Mouse (Mus musculus) layer of hippocampus, postnatal 36 days (tissue): ENCODE measurements at regions not wholly inside any gene's neighbourhood (a gene's known extent, or its start where the extent isn't known, plus 50 kb on each side); places are given as distances from the start of the nearest gene placed in this dataset.
A peak's percentile ranks its signal among the peaks of the same experiment; 100 is the strongest.

Source experiments
- DNase-seq, 2 experiments: peaks; one replicate each; pipeline ENCODE4 v3.0.0; 2022

GRCm38 (mm10) chr14:29784506-29784905, 62.8 kb upstream of the Cacna2d3 start:
- DNase-seq = no peak

GRCm38 (mm10) chr14:29786431-29786830, 64.8 kb upstream of the Cacna2d3 start:
- DNase-seq = no peak

DNA sequence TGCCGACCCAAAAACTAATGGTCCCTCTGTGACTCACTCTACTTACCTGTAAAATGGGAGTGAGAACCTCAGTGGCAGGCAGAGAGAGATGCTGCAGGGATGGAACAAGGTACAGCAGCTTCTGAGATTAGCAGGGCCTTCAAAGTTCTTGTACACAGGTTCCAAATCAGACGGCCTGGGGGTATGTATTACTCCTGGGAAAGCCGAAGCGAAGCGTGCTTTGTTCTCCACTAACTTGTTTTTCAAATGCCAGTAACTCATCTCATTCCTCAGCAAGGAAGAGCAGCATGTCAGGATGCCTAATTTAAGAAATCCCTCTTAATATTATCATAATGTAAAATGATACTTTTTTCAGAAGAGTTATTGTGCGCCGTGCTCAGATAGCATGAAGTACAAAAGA, 66.1 kb upstream of the Cacna2d3 start:
- DNase-seq = no peak

DNA sequence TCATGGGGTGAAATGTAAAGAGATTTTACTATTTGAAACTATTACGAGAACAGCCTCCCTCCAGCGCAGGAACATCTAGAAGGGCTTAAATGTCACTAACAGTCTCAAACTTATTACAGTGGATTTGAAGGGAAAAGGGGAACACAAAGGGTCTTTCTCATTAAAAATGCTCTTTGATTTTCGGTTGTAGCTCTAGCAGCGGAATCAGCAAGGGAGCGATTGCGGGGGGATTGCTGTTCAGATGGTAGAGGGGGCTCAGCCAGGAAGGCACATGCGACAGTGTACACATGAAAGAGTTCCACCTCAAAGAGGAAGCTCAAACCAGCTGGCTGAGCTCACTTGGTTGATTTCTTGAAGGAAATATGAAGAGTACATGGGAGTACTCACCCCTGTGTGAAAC, 66.7 kb upstream of the Cacna2d3 start:
- DNase-seq = no peak

- no peak for DNase-seq
Observed at GRCm38 (mm10) chr14:29795325-29795724, 73.7 kb upstream of the Cacna2d3 start.

- DNase-seq = no peak
Observed at GRCm38 (mm10) chr14:29796396-29796795, 74.7 kb upstream of the Cacna2d3 start.

- DNase-seq = no peak
Observed at GRCm38 (mm10) chr14:29799852-29800251, 78.2 kb upstream of the Cacna2d3 start.

DNA sequence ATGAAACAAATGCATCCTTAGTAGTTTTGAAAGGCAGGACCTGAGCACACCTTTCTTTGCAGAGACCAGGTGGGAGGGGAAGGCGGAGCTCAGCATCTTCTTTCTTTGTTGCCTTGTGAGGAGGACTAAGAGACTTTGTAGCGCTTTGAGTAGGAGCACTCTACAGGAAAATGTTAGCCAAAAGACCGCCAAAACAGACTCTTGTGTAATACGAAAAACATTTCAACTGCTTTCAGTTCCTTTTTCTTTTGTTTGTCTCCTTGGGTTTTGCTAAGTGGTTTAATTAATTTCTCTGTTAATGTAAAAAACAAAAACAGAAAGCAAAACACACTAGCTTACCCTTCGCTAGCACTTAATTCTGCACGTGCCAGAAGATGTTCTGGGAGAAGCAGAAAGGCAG, 83.6 kb upstream of the Cacna2d3 start:
- DNase-seq = no peak

DNA sequence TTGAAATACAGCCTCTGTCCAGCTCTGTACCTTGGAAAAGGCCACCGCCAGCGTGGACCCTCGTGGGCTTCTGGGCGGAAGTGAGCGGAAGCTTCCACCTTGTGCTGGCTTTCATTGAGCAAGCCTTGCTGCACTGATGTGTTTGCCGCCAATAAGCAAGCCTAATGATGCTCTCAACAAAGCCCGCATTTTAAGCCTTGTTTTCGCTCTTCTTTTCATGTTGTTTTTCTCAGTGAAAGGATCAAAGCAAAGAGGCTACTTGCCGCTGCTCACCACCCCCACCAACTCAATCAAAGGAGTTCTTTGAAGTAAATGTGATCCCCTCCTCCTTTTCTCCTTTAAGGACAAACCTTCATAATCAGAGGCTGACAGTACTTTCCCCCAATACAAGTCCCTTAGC, 86.2 kb upstream of the Cacna2d3 start:
- DNase-seq = no peak

- peak; percentile 2 to 9 for DNase-seq
Observed at GRCm38 (mm10) chr14:29814626-29815025, 93.0 kb upstream of the Cacna2d3 start.

DNA sequence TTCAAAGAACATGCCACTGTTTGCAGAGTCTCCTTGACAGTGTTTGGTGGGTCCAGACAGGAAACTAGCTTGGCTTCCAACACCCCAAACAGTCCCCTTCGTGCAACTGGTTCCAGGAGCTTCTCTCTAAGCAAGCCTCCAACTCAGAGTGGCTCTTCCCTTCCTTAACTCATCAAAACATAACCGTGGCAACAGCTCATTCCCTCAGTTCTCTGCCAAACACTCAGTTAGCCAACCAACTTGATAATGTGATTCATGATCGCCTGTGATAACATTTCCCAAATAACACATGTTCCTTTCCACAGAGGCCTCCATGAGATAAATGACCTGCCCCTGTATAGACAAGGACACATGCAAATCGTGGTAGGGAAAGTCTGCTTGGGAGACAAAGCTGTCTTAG, 95.9 kb upstream of the Cacna2d3 start:
- no peak for DNase-seq

DNA sequence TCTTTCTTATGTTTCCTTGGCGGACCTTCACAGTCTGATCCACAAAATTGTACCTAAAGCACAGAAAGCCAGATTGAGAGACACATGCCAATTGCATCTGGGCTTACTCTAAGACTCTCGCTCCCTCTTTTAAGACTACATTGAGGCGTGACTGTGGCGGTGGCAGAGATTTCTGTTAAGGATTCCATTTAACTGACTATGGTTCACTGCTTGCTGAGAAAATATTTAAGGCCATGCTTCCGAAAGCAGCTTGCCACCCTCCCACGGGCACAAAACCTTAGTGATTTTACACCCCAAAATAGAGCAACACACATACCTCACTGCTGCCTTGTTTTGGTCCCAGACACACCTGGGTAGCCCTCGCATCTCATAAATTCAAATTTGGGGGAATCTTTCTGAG, 96.6 kb upstream of the Cacna2d3 start:
- no peak for DNase-seq

- no peak for DNase-seq
Observed at GRCm38 (mm10) chr14:29818751-29819150, 97.1 kb upstream of the Cacna2d3 start.

DNA sequence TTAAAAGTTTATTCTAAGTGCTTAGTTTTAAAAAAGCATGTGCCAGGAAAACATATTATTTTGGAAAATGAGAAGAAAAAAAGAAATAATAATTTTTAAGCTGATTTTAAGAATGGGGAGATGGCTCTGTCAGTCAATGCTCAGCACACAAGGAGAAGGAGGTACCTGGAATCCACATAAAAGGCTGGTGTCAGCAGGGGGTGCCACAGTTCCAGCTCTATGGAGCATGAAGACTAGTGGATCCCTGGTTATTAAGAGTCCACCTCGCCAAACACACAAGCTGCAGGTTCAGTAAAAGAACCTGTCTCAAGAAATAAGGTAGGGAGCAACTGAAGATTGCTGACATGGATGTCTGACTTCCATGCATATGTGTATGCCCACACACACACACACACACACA, 115.4 kb upstream of the Cacna2d3 start:
- DNase-seq = no peak

DNA sequence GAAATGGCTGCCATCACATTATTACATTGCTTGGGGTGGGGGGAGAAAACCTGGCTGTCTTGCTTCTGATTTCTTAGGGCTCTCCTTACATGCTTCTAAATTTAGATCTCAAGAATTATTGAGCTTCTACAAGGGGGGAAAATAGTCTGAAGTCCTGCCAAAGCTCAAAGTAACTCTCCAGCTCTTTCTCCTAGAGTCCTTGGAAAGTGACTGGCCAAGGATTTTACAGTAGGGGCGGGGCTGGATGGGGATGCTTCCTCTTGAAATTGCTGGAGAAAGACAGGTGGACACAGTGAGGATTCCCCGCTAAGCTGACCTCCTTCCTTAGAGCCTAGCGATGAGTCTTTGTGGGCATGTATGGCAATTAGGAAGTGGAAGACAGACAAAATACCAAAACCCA, 117.9 kb upstream of the Cacna2d3 start:
- DNase-seq = no peak

- DNase-seq = no peak
Observed at GRCm38 (mm10) chr14:29841361-29842117, 119.9 kb upstream of the Cacna2d3 start.

GRCm38 (mm10) chr14:29847661-29848060, 120.4 kb upstream of the Selenok start:
- DNase-seq = no peak

DNA sequence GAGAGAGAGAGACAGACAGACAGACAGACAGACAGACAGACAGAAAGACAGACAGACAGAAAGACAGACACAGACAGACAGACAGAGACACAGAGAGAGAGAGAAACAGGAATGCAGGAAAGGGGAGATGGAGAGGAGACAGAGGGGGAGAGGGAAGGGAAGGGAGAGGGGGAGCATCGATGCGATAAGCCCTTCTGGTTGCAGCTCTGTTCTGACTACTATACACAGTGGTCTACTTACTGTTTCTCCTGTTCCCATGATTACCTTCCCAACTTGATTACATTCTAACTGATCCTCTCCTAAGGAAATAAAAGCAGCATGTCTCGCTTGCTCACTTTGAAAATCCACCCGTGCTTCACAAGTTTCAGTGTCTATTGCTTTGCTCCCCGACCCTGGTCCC, 116.8 kb upstream of the Selenok start:
- DNase-seq = no peak

DNA sequence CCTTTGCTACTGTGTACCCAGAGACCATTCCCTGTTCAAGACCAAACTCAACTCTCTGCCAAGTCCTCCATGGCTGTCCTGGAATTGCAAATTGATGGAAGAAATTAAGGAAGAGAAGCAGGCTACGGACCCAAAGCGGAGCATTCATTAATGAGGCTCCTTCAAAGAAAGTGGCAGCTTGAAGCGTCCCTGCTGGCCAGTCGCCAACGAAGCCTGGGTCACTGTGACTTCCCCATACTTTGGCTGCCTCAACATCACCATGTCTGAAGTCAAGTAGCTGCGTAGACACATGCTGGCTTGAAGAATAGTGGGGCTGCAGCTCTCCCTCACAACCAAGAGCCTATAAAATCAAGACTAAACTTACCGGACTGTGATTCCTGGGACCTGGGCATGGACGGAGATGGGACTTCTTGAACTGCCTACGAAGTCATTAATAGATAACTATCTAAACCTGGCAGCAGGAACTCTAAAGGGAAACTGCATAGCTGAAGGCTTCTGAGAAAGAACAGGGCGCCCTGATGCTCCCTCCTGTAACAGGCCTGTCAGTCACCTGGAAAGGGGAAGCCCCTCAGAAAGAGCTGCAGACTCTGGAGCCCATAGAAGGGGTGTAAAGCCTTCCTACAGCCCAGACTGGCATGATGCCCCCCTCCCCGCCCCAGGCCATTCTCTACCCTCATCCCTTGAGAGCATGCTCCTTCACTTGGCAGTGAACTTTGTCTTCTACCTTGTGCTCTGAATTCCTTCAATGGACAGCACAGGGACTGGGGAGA, 116.0 kb upstream of the Selenok start:
- no peak for DNase-seq

GRCm38 (mm10) chr14:29862032-29862431, 106.1 kb upstream of the Selenok start:
- DNase-seq = no peak

DNA sequence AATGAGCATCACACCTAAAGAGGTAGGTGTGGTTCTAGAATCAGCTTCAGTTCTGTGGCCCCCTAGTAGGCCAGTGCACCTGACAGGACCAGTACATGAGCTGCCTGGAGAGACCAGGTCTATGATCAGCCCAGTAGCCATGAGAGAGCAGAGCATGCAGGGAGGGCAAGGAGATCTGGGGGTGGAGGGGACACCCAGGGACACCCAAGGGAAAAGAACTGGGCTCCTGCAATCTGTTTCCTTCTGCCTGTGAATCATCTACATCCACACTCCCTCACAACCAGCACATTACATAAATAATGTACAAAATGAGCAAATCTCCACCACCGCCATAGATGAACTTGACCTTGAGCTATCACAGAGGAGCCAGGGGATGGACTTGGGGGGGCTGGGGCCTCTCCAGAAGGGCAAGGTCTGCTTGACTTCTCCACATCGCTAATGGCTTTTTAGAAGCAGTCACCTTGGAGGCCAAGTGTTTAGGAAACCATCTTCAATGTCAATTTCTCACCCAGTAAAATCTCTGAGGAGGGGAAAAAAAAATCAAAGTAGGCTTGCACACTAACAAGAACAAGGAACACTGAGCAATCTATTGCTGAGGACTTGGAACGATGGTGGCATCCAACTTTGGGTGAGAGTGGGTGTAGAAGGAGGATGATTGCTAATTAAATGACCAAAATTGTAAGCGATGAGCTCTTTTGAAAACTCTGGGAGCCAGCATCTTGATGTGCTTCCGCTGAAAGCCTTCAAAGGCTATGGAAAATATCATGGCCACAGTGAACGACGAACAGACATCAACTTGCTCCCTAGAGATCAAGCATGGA, 101.4 kb upstream of the Selenok start:
- DNase-seq = no peak

GRCm38 (mm10) chr14:29867311-29867710, 100.8 kb upstream of the Selenok start:
- DNase-seq = no peak

DNA sequence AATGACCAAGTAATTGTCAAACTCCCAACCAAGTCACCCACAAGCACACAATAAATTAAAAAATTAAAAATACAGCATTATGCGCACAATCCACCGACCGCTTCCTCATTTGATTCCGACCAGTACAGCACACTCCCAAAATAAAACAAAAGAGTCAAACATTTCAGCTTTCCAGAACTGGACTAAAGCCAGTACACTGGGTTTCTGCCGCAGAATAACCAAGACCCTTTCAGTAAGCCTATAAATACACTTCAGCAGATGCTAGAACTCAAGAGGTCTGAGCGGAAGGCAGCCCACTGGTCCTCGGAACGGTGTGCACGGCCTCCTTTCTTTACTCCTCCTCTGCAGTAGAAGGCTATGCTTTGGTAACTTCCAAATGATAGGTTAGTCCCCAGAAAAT, 98.2 kb upstream of the Selenok start:
- no peak for DNase-seq
